Mouse (Mus musculus): ENCODE results near the gene Hrasls5. TPM values are rescaled to one million over a fixed set of nuclear protein-coding genes. Genes with fewer than 3 reads are reported as not detected.

The Hrasls5 gene
- polyA plus RNA-seq, 1 experiment from 2014 or later = not detected

DNA sequence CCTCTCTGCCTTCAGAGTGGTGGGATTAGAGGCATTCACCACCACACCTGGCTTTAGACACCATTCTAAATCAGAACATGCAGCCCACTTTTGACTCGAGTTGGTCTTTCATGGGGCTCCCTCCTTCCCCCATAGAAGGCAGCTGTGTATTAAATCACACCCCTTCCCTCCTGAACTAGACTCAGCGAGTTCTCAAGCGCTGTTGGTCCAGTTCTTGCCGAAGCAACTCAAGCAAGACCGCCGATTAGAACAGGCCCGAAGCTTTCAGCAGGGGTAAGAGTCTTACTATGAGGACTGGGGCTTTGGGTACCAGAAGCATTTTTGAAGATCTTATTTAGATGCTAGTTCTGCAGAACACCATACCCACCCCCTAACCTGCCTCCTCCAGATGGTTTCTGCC, 810 bp downstream of the Hrasls5 start:
- ATAC-seq (ENCODE audit: insufficient read depth, low FRiP score, low read depth) = no peak

DNA sequence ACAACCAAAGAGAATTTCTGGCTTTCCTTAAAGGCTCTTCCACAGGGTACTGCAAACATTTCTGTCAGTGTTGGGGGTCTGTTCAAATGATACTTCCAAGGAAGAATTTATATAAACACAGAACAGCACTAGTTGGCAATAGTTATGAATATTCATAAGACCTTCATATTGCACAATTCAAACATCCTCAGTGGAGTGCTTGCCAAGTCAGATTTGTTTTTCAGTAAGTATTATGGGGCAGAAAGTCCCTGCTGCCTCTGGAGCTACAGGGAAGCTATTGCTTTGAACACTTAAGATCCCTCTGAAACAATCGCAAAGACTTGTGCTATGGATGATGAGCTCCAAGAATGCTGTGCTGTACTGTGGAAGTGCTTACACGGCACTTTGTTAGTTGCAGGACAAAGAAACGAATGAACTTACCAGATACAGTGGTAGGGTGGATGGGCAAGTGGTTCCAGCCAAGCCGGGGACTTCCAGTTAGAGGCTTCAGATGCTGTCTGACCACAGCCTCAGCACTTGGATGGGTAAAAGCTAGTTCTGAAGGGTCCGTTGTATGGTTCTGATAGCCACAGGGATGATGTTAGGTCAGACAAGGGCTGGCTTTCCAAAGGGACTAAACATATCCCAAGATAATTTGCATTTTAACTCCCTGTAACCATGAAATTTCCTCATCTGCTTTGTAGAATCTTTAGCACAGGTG, 4.0 kb downstream of the Hrasls5 start:
- Histone ChIP-seq H3K4me2 (no peak overlapping the region), H3K4me1 (peaks cover 11% of the 10 kb centered on the region; the same call in 1 of the 2 replicates), H3K9ac (no peak overlapping the region), H3K27ac (no peak overlapping the region), H3K9me3 (no peaks in the 10 kb centered on the region), H3K27me3 (replicated peaks) (no peaks in the 10 kb centered on the region; the same call in 1 of the 2 replicates), H3K36me3 (no peaks in the 10 kb centered on the region), H3K4me3 (replicated peaks) (no peak overlapping the region)
- ATAC-seq (ENCODE audit: insufficient read depth, low FRiP score, low read depth) = no peak
- 71% methylated on average over 5 of the region's 5 CpGs for WGBS

More for the DNA sequence above, 810 bp downstream of the Hrasls5 start:
- H3K9me3 ChIP-seq = no peaks in the 10 kb centered on the region
- no peaks in the 10 kb centered on the region; the same call in 1 of the 2 replicates for H3K27me3 ChIP-seq (replicated peaks)
- H3K4me2 ChIP-seq = no peak overlapping the region
- H3K4me1 ChIP-seq = peaks cover 11% of the 10 kb centered on the region; the same call in 1 of the 2 replicates
- H3K36me3 ChIP-seq = no peaks in the 10 kb centered on the region
- no peak overlapping the region for H3K4me3 ChIP-seq (replicated peaks)
- 86% methylated on average over 7 of the region's 7 CpGs for WGBS
- H3K9ac ChIP-seq = no peak overlapping the region
- no peak overlapping the region for H3K27ac ChIP-seq

DNA sequence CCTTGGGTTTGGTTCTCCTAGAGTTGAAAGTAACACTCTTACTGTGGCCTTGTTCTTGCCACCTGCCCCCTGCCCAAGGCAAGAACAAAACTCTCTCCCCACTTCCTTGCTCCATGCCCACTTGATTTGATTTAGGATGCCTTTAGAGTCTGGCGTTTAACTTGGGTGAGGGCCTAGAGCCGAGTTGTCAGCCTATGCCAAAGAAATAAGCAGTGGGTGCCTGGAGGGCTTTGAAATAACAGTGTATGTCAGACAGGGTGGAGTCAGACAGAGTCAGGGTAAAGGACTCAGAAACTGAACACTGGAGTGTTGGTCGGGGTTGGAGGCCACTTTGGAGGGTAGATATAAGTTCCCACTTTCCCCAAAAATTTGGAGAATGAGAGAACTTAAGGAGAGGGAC, 4.7 kb downstream of the Hrasls5 start:
- no peaks in the 10 kb centered on the region for H3K36me3 ChIP-seq
- no peak overlapping the region for H3K9ac ChIP-seq
- no peak overlapping the region for H3K4me2 ChIP-seq
- H3K4me1 ChIP-seq = 0 out of 2 replicates have a peak, but pooled peaks cover 7% of the 10 kb centered on the region
- no peak overlapping the region for H3K4me3 ChIP-seq (replicated peaks)
- ATAC-seq (ENCODE audit: insufficient read depth, low FRiP score, low read depth) = no peak
- no peaks in the 10 kb centered on the region for H3K27me3 ChIP-seq (replicated peaks)
- H3K9me3 ChIP-seq = no peaks in the 10 kb centered on the region
- H3K27ac ChIP-seq = no peak overlapping the region
- WGBS = 52% methylated on average over 3 of the region's 3 CpGs

DNA sequence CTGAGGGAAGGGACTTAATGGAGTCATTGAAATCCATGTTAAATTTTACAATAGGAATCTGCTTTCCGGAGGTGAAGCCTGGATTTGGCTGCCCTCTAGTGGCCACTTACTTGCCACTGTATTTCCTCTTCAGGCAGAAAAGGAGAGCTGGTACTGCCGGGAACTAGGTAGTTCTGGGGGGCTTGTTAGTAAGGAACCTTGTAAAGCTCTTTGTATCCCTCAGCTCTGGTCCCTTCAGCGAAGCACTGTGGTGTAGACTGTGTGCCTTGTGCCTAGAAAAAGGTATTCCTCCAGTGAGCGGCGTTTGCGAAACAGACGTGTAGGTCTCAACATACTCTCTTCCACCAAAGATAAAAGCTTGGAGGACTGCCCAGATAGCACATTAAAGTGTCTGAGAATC, 5.4 kb downstream of the Hrasls5 start:
- WGBS = 41% methylated on average over 7 of the region's 7 CpGs
- ATAC-seq (ENCODE audit: insufficient read depth, low FRiP score, low read depth) = no peak; the same call in 1 of the 2 replicates
- Histone ChIP-seq H3K4me1 (0 out of 2 replicates have a peak, but pooled peaks cover 3% of the 10 kb centered on the region), H3K9me3 (no peaks in the 10 kb centered on the region), H3K36me3 (no peaks in the 10 kb centered on the region), H3K9ac (no peak overlapping the region), H3K4me3 (replicated peaks) (no peak overlapping the region), H3K27ac (no peak overlapping the region), H3K4me2 (no peak overlapping the region), H3K27me3 (replicated peaks) (no peaks in the 10 kb centered on the region)

DNA sequence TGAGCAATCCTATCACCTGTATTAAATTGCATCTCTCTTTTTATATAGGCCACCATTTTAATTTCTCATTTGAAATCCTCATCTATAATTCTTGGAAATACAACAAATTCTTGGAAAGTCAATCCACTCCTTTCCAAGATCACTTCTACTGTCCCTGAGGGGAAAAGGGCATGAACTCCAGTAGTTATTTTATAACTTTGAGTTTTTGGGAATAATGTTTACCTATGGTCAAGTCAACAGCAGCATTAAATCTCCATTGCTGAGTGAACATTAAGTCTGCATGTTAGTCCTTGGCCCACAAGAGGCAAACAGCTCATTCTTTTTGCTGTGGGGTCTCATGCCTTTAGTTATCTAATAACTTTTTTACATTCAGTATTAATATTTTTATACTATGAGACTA, 20.7 kb downstream of the Hrasls5 start:
- Histone ChIP-seq H3K9me3 (no peaks in the 10 kb centered on the region), H3K27me3 (replicated peaks) (no peaks in the 10 kb centered on the region), H3K36me3 (no peaks in the 10 kb centered on the region), H3K4me2 (no peak overlapping the region), H3K4me1 (no peaks in the 10 kb centered on the region), H3K27ac (no peak overlapping the region), H3K9ac (no peak overlapping the region), H3K4me3 (replicated peaks) (no peak overlapping the region)
- ATAC-seq (ENCODE audit: insufficient read depth, low FRiP score, low read depth) = no peak

DNA sequence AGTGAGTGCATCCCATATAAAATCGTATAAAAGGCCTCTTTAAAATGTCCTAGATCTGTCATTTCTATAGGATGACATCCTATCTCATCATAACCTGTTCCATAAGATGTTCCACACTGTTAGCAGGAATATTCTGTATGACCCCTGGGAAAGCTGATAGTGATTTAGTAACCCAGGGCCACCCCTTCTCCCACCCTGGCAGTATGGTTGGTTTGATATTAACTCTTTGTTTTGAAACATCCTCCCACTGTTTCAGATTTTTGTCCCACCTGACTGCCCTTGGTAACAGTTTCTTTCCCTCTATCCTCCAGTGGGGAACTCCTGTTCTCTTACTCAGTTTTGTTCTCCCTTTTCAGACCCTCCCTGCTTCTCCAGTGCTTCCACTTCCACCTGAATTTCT, 21.4 kb downstream of the Hrasls5 start:
- Histone ChIP-seq H3K27ac (no peak overlapping the region), H3K9ac (no peak overlapping the region), H3K4me1 (no peaks in the 10 kb centered on the region), H3K9me3 (no peaks in the 10 kb centered on the region), H3K27me3 (replicated peaks) (no peaks in the 10 kb centered on the region), H3K36me3 (no peaks in the 10 kb centered on the region), H3K4me3 (replicated peaks) (no peak overlapping the region), H3K4me2 (no peak overlapping the region)
- ATAC-seq (ENCODE audit: insufficient read depth, low FRiP score, low read depth) = no peak
- 73% methylated on average over 1 of the region's 1 CpGs for WGBS

DNA sequence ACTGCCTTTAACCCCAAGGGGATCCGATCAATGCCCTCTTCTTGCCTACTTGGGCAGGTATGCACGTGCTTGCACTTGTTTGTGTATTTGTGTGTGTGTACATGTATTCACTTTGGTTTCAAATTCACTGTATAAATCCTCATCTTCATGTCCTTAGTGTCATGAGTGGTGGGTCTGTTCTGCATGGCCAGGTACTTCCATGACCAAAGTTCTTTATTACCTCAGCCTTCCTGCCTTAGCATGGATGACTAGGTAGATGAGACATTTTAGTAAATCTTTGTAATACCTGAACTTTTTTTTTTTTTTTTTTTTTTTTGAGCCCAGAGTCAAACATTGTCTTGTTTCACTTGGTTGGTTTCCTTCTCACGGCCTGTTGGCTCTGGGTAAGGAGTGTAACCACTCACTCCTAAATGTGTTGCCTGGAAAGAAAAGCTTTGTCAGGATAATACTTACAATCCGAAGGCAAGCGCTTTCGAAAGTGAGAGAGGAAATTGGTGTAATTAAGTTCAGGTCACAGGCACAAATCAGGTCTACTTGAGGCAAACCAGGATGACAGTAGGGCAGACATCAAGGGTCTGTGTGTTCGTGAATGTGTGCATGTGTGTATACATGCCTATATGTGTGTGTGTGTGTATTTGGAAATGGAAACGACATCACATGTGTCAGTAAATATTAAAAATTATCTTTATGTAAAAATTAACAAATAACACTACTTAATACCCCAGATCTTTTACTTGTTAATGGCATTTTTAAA, 36.7 kb downstream of the Hrasls5 start:
- H3K27me3 ChIP-seq (replicated peaks) = no peaks in the 10 kb centered on the region
- H3K4me1 ChIP-seq = no peaks in the 10 kb centered on the region
- H3K27ac ChIP-seq = no peak overlapping the region
- no peak for ATAC-seq (ENCODE audit: insufficient read depth, low FRiP score, low read depth)
- H3K9me3 ChIP-seq = no peaks in the 10 kb centered on the region
- H3K4me3 ChIP-seq (replicated peaks) = no peak overlapping the region
- H3K9ac ChIP-seq = no peak overlapping the region
- H3K4me2 ChIP-seq = no peak overlapping the region
- H3K36me3 ChIP-seq = no peaks in the 10 kb centered on the region
- WGBS = 79% methylated on average over 8 of the region's 8 CpGs

DNA sequence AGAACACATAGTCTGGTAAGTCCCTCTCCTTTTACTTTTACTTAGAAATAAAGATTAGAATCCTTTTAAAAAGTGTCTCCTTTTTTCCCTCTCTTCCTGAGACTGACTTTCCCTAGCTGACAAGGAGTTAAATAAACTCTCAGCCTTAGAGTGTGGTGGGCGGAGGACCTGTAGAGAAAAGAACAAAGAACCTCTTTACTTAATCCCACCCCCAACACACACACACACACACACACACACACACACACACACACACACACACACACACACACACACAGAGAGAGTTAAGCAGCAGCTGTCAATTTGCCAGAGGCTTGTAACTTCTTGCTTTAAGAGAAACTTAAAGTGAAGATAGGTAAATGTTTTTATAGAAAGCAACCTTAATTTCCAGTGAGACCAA, 59.7 kb downstream of the Hrasls5 start:
- Histone ChIP-seq H3K27ac (no peak overlapping the region), H3K9ac (no peak overlapping the region), H3K36me3 (no peaks in the 10 kb centered on the region), H3K27me3 (replicated peaks) (no peaks in the 10 kb centered on the region), H3K4me3 (replicated peaks) (no peak overlapping the region), H3K9me3 (no peaks in the 10 kb centered on the region), H3K4me2 (no peak overlapping the region), H3K4me1 (no peaks in the 10 kb centered on the region)
- WGBS = 33% methylated on average over 1 of the region's 1 CpGs
- no peak for ATAC-seq (ENCODE audit: insufficient read depth, low FRiP score, low read depth)

DNA sequence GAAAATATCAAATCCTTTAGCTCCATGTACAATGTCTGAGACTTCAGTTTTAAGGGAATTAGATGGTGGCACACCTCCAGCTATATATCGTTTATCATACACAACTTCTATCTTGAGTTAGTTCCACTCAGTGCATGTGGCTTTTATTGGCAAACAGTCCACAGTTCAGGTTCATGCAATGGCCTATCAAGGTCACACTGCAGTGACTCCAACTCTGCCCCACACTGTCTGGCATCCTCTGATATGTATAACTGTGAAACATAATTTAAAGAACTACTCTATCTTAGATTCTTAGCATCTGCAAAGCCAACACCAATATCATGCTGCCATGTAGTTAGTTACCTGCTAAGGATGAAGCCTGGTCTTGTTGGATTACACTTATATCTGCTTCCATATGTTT, 75.6 kb downstream of the Hrasls5 start:
- no peak overlapping the region for H3K27ac ChIP-seq
- H3K9me3 ChIP-seq = no peaks in the 10 kb centered on the region
- no peaks in the 10 kb centered on the region for H3K36me3 ChIP-seq
- no peak overlapping the region for H3K9ac ChIP-seq
- no peak for ATAC-seq (ENCODE audit: insufficient read depth, low FRiP score, low read depth)
- H3K4me3 ChIP-seq (replicated peaks) = no peak overlapping the region
- H3K4me2 ChIP-seq = no peak overlapping the region
- 81% methylated on average over 1 of the region's 1 CpGs for WGBS
- H3K4me1 ChIP-seq = no peaks in the 10 kb centered on the region
- H3K27me3 ChIP-seq (replicated peaks) = no peaks in the 10 kb centered on the region

Other genes with a start within 250 kb of the Hrasls5 start
- gene Spindoc, start 229.5 kb upstream of the Hrasls5 start, polyA plus RNA-seq (2015; fragmentation: Nextera tagmentation; extraction: Ambion mirVana) = 22.5 and 22.8 TPM in 2 replicates
- 6.5 and 7.5 TPM in 2 replicates for gene 2700081O15Rik, start 194.9 kb upstream of the Hrasls5 start, polyA plus RNA-seq (2015; fragmentation: Nextera tagmentation; extraction: Ambion mirVana)
- 140 and 149 TPM in 2 replicates for gene Rtn3, start 129.3 kb upstream of the Hrasls5 start, polyA plus RNA-seq (2015; fragmentation: Nextera tagmentation; extraction: Ambion mirVana)
- gene Atl3, start 118.5 kb upstream of the Hrasls5 start, polyA plus RNA-seq (2015; fragmentation: Nextera tagmentation; extraction: Ambion mirVana) = 17.1 and 17.4 TPM in 2 replicates
- 10.7 and 13.2 TPM in 2 replicates for gene Pla2g16, start 55.1 kb upstream of the Hrasls5 start, polyA plus RNA-seq (2015; fragmentation: Nextera tagmentation; extraction: Ambion mirVana)
- gene Lgals12, start 5.3 kb upstream of the Hrasls5 start, polyA plus RNA-seq (2015; fragmentation: Nextera tagmentation; extraction: Ambion mirVana) = 2.3 and 3.5 TPM in 2 replicates
- gene Slc22a19, start 98.8 kb downstream of the Hrasls5 start, polyA plus RNA-seq (2015; fragmentation: Nextera tagmentation; extraction: Ambion mirVana) = not detected in 2 replicates
- gene Slc22a26, start 190.1 kb downstream of the Hrasls5 start, polyA plus RNA-seq (2015; fragmentation: Nextera tagmentation; extraction: Ambion mirVana) = not detected in 2 replicates